Mouse (Mus musculus): ENCODE measurements around the gene Ubxn4. TPM values are rescaled to one million over a fixed set of nuclear protein-coding genes. Genes with fewer than 3 reads are reported as not detected.
"Not testable (repeated sequence)": the region's sequence is repeated elsewhere in the genome, so short reads cannot be mapped to it uniquely, and the experiment has no call there.

Gene Ubxn4
- total RNA-seq (2021), result 10 to 100 TPM; 61.2 to 62.2 TPM
- long read RNA-seq, full-length matches to known transcripts, result 66 of 77 reads
- long read RNA-seq, partial matches to known transcripts, result 1 of 77 reads
- long read RNA-seq, other reads (novel, unspliced or antisense), result 10 of 77 reads

GRCm38 (mm10) chr1:128243627-128243995 is at the start of gene Ubxn4:
Gene Ubxn4, plus strand, starts transcription at chr1:128243964.
- peak in 1 of 2 experiments; percentile 14 for DNase-seq (ENCODE audit: low spot score in 2 of 2)

GRCm38 (mm10) chr1:128194011-128194410 is 49.8 kb upstream of the Ubxn4 start:
- DNase-seq (ENCODE audit: low spot score in 2 of 2), result no peak

DNA sequence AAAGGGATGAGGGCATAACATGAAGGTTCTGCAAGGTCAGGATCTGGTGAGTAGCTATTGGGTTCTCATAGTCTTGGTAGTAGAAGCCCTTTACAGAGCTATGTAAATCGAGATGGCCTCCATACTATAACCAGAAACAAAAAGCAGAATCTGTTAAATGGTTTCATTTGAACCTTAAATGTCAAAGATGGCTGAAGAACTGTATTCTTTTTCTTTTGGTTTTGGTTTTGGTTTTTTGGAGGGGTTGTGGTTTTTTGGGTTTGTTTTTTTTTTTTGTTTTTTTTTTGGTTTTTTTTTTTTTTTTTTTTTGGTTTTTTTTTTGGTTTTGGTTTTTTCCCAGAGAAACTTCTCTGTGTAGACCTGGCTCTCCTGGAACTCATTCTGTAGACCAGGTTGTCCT is 46.4 kb upstream of the Ubxn4 start:
- no peak for DNase-seq (ENCODE audit: low spot score in 2 of 2)

- DNase-seq (ENCODE audit: low spot score in 2 of 2), result no peak
Measured at GRCm38 (mm10) chr1:128213261-128213660, 30.5 kb upstream of the Ubxn4 start.

DNA sequence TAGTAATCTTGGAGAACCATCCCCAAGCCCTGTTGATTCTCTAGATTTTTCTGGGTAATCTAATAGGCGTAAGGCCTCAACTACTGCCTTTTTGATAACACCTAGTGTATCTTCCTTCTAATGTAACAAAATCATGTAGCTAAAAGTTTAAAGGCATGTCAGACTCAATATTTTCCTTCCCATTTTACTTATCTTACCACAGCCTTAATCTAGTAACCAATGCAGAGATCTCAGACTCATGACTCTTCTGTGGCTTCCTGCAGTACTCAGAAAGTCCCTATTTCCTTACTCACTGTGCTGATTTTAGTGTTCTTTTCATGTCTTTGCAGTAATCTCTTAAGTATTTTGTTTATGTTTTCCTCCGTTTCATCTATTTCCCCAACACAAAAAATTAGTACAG is 21.9 kb upstream of the Ubxn4 start:
- DNase-seq (ENCODE audit: low spot score in 2 of 2), result no peak

DNA sequence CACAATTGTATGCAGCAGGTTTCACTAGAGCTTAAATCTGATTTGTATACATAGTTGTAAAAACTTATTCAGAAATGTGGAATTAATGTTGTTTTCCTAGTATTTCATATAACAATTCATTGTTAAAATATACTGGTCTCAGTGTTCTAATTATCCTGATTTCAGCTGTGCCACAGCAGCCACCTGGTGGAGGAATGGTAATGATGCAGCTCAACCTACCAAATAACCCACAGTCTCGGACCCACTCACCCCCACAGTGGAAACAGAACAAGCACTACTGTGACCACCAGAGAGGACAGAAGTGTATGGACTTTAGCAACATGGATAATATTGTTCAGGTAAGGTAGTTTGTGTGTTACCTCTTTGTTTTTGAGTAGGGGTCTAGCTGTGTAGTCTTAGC is 20.5 kb upstream of the Ubxn4 start:
- DNase-seq (ENCODE audit: low spot score in 2 of 2), result no peak

DNA sequence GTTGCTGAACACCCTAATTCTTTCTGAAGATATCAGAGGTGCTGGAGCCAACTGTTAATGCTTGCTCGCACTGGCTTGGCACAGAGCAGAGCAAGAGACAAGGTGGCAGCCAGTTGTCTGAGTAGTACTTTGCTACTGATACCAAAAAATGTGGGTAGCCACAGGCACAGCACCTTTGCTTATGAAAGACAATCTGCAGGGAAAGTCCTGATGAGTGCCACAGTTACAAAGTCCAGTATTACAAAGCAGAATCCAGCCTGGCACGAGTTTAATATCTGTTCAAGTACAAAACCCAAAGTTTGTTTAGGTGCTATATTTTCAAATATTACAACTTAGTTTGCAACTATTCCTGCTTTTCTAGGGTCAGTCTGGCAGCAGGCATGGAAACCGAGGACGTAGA is 8.6 kb upstream of the Ubxn4 start:
- no peak for DNase-seq (ENCODE audit: low spot score in 2 of 2)

DNA sequence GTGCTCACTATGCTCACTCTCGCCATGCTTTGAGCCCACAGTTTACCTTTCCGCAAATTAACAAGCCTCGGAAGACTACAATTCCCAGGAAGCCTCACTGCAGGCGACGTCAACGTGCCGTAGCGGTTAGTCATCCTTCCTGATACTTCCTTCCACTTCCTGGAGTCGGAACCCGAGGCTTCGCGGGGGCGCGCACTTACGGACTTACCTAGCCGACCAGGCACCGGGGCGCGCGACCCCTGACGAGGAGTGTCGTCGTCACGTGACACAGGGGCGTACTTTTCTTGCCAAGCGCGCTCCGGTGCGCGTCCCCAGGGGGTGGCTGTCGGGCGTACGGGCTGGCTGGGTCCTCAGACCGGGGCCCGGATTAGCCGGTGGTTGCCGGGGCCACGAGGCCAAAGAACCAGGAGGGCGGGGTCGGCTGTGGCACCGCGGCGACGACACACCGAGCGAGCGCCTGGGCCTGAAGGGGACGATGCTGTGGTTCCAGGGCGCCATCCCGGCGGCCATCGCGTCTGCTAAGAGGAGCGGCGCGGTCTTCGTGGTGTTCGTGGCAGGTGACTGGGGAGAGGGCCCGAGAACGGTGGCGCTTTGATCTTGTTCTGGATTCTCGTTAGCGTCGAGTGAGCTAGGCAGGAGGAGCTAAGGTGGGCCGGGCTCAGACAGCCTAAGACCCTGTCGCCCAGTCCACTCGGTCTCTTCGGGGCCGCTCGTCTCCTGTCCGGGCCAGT is 397 bp downstream of the Ubxn4 start:
- DNase-seq (ENCODE audit: low spot score in 2 of 2), result peak; percentile 91 to 97

DNA sequence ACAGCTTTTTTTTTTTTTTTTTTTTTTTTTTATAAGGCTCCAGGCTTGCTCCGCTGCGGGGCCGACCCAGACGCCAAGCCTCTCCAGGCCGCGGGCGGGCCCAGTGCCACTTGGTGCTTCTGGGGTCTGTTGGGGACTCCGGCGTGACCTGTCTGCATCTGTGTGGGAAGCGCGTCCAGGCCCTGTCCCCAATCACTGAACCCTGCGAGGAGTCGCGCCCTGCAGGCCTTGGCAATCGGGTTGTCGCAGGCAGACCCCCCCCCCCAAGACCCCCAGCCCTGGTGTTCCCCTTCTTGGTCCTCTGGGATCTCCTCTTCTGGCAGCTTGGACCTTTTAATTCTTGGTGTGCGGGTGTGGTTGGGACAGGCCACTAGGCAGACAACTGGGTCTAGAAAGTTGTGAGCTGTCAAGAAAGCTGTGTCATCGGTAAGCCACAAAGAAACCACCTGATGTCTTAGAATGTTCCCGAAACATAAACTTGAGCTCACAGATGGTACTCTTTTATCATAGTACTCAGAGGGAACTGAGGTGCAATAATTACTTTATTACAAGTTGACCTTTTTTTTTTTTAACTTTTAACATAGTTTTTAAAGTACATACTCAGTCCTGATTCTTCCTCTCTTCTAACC is 1.1 kb downstream of the Ubxn4 start:
- DNase-seq (ENCODE audit: low spot score in 2 of 2), result no peak

- DNase-seq (ENCODE audit: low spot score in 2 of 2), result not testable (repeated sequence)
Measured at GRCm38 (mm10) chr1:128267061-128267460, 23.3 kb downstream of the Ubxn4 start.

DNA sequence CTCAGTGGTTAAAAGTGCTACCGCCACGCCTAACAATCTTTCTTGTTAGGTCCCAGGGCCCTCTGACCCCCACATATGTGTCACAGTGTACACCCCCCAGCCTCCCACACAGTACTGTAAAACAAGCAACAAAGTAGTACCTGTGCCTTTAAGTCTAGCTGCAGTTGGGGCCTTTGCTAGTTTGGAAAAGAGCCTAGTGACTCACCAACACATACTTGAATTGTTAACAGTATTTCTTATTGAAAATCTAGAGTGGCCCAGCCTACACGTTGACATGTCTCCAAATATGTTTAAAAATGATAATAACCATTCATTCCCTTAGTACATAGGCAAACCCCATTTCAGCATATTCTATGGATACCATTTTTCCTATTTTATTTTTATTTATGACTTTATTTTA is 27.0 kb downstream of the Ubxn4 start:
- DNase-seq (ENCODE audit: low spot score in 2 of 2), result no peak

DNA sequence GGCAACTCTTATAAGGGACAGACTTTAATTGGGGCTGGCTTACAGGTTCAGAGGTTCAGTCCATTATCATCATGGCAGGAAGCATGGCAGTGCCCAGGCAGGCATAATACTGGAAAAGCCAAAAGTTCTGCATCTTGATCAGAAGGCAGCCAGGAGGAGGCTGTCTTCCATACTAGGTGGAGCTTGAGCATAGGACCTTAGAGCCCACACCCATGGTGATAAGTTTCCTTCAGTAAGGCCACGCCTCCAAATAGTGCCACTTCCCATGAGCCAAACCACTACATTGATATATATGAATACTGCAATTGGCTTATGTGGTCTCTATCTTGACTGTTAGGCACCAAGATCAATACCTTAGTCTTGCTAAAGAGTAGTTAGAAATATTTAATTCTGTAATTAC is 32.1 kb downstream of the Ubxn4 start:
- DNase-seq (ENCODE audit: low spot score in 2 of 2), result no peak

GRCm38 (mm10) chr1:128278563-128278962 is 34.8 kb downstream of the Ubxn4 start:
- DNase-seq (ENCODE audit: low spot score in 2 of 2), result no peak

DNA sequence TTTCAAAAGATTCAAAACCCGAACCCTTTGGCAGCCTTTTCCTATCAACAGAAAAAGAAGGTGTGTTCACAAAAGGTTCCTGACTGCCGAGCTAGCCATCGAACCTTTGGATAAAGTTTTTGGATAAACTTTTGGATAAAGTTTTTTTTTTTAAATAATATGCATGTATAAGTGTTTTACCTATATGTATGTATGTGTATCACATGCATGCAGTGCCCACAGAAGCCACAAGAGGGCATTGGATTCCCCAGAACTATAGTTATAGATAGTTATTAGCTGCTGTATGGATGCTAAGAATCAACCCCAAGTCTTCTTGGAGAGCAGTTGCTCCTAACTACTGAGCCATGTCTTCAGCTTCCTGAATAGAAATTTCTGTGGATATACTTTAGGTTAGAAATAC is 38.0 kb downstream of the Ubxn4 start:
- DNase-seq (ENCODE audit: low spot score in 2 of 2), result no peak

- no peak for DNase-seq (ENCODE audit: low spot score in 2 of 2)
Measured at GRCm38 (mm10) chr1:128282924-128283323, 39.2 kb downstream of the Ubxn4 start.

GRCm38 (mm10) chr1:128284157-128284690 is 40.5 kb downstream of the Ubxn4 start:
- no peak for DNase-seq (ENCODE audit: low spot score in 2 of 2)

DNA sequence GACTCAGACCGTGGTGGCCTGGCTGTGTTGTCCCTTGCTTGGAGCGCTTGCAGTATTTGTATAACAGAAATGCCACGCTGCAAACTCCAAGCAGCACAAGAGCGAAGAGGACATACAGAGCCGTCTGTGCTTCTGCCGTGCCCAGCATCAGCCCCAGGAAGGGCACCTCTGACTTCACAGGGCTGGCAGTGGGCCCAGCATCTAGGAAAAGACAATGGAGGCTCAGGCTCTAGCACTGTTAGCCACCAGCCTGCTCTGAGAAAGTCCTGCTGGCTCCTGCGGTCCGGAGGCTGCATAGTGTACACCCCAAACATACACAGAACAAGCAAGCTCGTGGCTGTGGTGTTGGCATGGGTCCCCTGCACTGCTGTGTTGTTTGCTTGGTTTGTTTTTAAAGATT is 41.4 kb downstream of the Ubxn4 start:
- DNase-seq (ENCODE audit: low spot score in 2 of 2), result no peak

DNA sequence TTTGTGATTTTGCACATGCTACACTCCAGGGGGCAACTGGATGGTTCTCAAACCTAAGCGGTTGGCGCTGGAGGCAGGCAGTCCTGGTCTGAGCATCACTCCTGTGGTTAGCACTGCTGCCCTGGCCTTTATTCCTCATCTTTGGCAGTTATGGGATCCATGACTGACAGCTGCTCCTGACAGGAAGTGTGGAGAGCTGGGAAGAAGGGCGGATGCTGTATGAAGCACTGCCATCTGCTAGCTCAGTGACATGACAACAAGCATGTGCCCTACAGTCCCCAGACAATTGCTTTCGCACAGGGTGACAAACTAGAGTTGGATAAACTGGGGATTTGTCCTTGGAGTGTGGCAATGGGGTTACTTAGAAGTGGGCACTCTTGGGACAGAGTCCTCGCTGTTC is 46.5 kb downstream of the Ubxn4 start:
- DNase-seq (ENCODE audit: low spot score in 2 of 2), result peak; percentile 33 to 78

DNA sequence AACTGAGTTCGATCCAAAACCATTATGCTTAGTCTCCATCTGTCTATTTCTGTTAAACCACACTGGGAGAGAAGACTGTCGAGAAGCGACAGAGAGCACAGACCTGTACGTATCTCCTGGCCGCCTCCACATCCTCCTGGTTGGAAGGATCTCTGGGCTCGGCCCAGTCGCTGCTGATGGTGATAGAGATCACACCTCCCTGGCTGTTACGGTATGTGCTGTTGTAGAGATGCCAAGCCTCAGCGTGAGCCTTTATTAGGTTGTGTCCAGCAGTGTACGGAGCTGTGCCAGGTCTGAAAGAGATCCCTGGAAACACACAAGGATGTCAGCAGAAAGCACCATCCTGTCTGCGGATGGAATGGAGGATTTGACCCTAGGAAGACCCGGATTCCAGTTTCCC is 49.8 kb downstream of the Ubxn4 start:
- peak in 1 of 2 experiments; percentile 50 for DNase-seq (ENCODE audit: low spot score in 2 of 2)

DNA sequence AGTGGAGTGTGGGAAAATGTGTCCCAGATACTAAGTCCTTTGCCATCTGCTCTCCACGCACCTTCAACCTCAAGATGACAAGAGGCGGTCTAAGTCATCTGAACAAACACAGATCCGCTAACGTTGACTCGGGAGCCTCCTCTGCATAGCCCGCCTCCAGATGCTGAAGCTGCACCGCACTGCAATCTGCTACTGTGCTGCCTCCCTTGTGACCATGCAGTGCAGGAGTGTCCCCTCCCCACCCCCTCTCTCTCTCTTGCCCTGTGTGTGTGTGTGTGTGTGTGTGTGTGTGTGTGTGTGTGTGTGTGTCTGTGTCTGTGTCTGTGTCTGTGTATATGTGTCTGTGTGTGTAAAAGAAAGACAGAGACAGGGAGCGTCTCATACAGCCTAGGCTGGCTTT is 51.5 kb downstream of the Ubxn4 start:
- no peak for DNase-seq (ENCODE audit: low spot score in 2 of 2)

- DNase-seq (ENCODE audit: low spot score in 2 of 2), result no peak
Measured at GRCm38 (mm10) chr1:128295717-128296528, 52.2 kb downstream of the Ubxn4 start.

DNA sequence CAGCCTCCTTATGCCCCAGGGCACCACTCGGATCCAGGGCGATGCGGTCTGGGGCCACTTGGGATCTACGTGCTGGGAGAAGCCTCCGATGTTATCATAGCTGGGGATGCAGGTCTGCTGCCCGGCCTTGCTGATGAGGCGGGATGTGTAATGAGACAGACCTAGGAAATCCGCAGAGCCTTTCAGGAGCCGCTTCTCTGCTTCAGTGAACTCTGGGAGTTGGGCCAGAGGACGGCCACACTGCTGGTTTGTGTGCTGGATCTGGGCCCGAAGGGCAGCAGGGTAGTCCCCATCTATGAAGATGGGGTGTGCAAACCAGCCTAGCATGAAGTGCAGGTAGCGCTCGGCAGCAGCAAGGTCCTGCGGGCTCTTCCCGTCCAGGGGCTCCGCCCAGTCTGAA is 60.1 kb downstream of the Ubxn4 start:
- DNase-seq (ENCODE audit: low spot score in 2 of 2), result no peak
